Mouse (Mus musculus): ENCODE measurements around the gene Dcdc2a. TPM values are rescaled to one million over a fixed set of nuclear protein-coding genes. Genes with fewer than 3 reads are reported as not detected.

Dcdc2a gene
- 0.30 and 0.48 TPM in 2 replicates for polyA plus RNA-seq (2014; fragmentation: Nextera tagmentation; extraction: Ambion mirVana)

- Histone ChIP-seq H3K4me1 (replicated peaks; ENCODE audit: control insufficient read depth, insufficient read depth, low read length) (0 out of 2 replicates have a peak, but pooled peaks cover 4% of the 10 kb centered on the region), H3K27ac (ENCODE audit: low read depth, low read length) (no peak within 1 kb of the TSS), H3K9ac (ENCODE audit: low read depth, low read length) (no peak within 1 kb of the TSS; the same call in 1 of the 2 replicates), H3K36me3 (ENCODE audit: control insufficient read depth, insufficient read depth, low read length) (no peaks in the 10 kb centered on the region), H3K9me3 (ENCODE audit: control insufficient read depth, low read length) (no peaks in the 10 kb centered on the region), H3K4me3 (ENCODE audit: low read depth, low read length) (peak within 1 kb of the TSS; percentile 51), H3K4me2 (peak within 1 kb of the TSS; percentile 63), H3K27me3 (replicated peaks; ENCODE audit: control insufficient read depth, insufficient read depth, low read length) (peaks cover 37% of the 10 kb centered on the region)
- peak; percentile 45 for DNase-seq (ENCODE audit: low spot score)
- WGBS, result 7% methylated on average over 63 of the region's 63 CpGs
- ATAC-seq (replicated peaks; ENCODE audit: low FRiP score), result no peak
Measured at GRCm38 (mm10) chr13:25055873-25056667, at the start of gene Dcdc2a. Gene Dcdc2a, plus strand, starts transcription at chr13:25056004.

GRCm38 (mm10) chr13:25007115-25007514 is 48.7 kb upstream of the Dcdc2a start:
- no peak overlapping the region for H3K4me3 ChIP-seq (ENCODE audit: low read depth, low read length)
- H3K9me3 ChIP-seq (ENCODE audit: control insufficient read depth, low read length), result no peaks in the 10 kb centered on the region
- H3K27ac ChIP-seq (ENCODE audit: low read depth, low read length), result no peak overlapping the region
- H3K4me1 ChIP-seq (replicated peaks; ENCODE audit: control insufficient read depth, insufficient read depth, low read length), result no peaks in the 10 kb centered on the region
- no peak overlapping the region for H3K4me2 ChIP-seq
- H3K36me3 ChIP-seq (ENCODE audit: control insufficient read depth, insufficient read depth, low read length), result peaks cover 12% of the 10 kb centered on the region
- DNase-seq (ENCODE audit: low spot score) (no peak), ATAC-seq (replicated peaks; ENCODE audit: low FRiP score) (no peak; the same call in 1 of the 2 replicates)
- no peak overlapping the region for H3K9ac ChIP-seq (ENCODE audit: low read depth, low read length)
- WGBS, result 69% methylated on average over 6 of the region's 8 CpGs
- no peaks in the 10 kb centered on the region for H3K27me3 ChIP-seq (replicated peaks; ENCODE audit: control insufficient read depth, insufficient read depth, low read length)

GRCm38 (mm10) chr13:25018316-25018715 is 37.5 kb upstream of the Dcdc2a start:
- H3K27me3 ChIP-seq (replicated peaks; ENCODE audit: control insufficient read depth, insufficient read depth, low read length), result no peaks in the 10 kb centered on the region
- 88% methylated on average over 9 of the region's 9 CpGs for WGBS
- DNase-seq (ENCODE audit: low spot score), result no peak
- H3K9me3 ChIP-seq (ENCODE audit: control insufficient read depth, low read length), result no peaks in the 10 kb centered on the region
- H3K36me3 ChIP-seq (ENCODE audit: control insufficient read depth, insufficient read depth, low read length), result no peaks in the 10 kb centered on the region
- H3K4me2 ChIP-seq, result peak overlapping the region; percentile 89; the same call in 1 of the 2 replicates
- ATAC-seq (replicated peaks; ENCODE audit: low FRiP score), result no peak
- no peak overlapping the region for H3K9ac ChIP-seq (ENCODE audit: low read depth, low read length)
- H3K4me3 ChIP-seq (ENCODE audit: low read depth, low read length), result no peak overlapping the region
- no peak overlapping the region for H3K27ac ChIP-seq (ENCODE audit: low read depth, low read length)
- peaks cover 12% of the 10 kb centered on the region; the same call in 1 of the 2 replicates for H3K4me1 ChIP-seq (replicated peaks; ENCODE audit: control insufficient read depth, insufficient read depth, low read length)

- DNase-seq (ENCODE audit: low spot score), result peak; percentile 85
- H3K9me3 ChIP-seq (ENCODE audit: control insufficient read depth, low read length), result no peaks in the 10 kb centered on the region
- under 1% methylated on average over 78 of the region's 84 CpGs for WGBS
- peak within 1 kb of the TSS; percentile 81 for H3K9ac ChIP-seq (ENCODE audit: low read depth, low read length)
- H3K27ac ChIP-seq (ENCODE audit: low read depth, low read length), result peak within 1 kb of the TSS; percentile 77
- peak within 1 kb of the TSS; percentile 77 for H3K4me3 ChIP-seq (ENCODE audit: low read depth, low read length)
- peak; percentile 92 for ATAC-seq (replicated peaks; ENCODE audit: low FRiP score)
- peaks cover 12% of the 10 kb centered on the region; the same call in 1 of the 2 replicates for H3K4me1 ChIP-seq (replicated peaks; ENCODE audit: control insufficient read depth, insufficient read depth, low read length)
- H3K4me2 ChIP-seq, result peak within 1 kb of the TSS; percentile 89
- no peaks in the 10 kb centered on the region for H3K36me3 ChIP-seq (ENCODE audit: control insufficient read depth, insufficient read depth, low read length)
- H3K27me3 ChIP-seq (replicated peaks; ENCODE audit: control insufficient read depth, insufficient read depth, low read length), result no peaks in the 10 kb centered on the region
Measured at GRCm38 (mm10) chr13:25019793-25020539, 35.8 kb upstream of the Dcdc2a start, which contains the start of gene Mrs2. Gene Mrs2, minus strand, starts transcription at chr13:25020379.

GRCm38 (mm10) chr13:25020540-25020892 is 35.3 kb upstream of the Dcdc2a start:
- peaks cover 12% of the 10 kb centered on the region; the same call in 1 of the 2 replicates for H3K4me1 ChIP-seq (replicated peaks; ENCODE audit: control insufficient read depth, insufficient read depth, low read length)
- H3K27ac ChIP-seq (ENCODE audit: low read depth, low read length), result peak overlapping the region; percentile 77
- H3K4me3 ChIP-seq (ENCODE audit: low read depth, low read length), result peak overlapping the region; percentile 77
- WGBS, result 48% methylated on average over 4 of the region's 4 CpGs
- no peaks in the 10 kb centered on the region for H3K36me3 ChIP-seq (ENCODE audit: control insufficient read depth, insufficient read depth, low read length)
- DNase-seq (ENCODE audit: low spot score), result peak; percentile 48
- peak; percentile 46; the same call in 1 of the 2 replicates for ATAC-seq (replicated peaks; ENCODE audit: low FRiP score)
- no peaks in the 10 kb centered on the region for H3K9me3 ChIP-seq (ENCODE audit: control insufficient read depth, low read length)
- peak overlapping the region; percentile 89 for H3K4me2 ChIP-seq
- H3K27me3 ChIP-seq (replicated peaks; ENCODE audit: control insufficient read depth, insufficient read depth, low read length), result no peaks in the 10 kb centered on the region
- peak overlapping the region; percentile 81 for H3K9ac ChIP-seq (ENCODE audit: low read depth, low read length)

GRCm38 (mm10) chr13:25022386-25022785 is 33.4 kb upstream of the Dcdc2a start:
- Histone ChIP-seq H3K27me3 (replicated peaks; ENCODE audit: control insufficient read depth, insufficient read depth, low read length) (no peaks in the 10 kb centered on the region), H3K36me3 (ENCODE audit: control insufficient read depth, insufficient read depth, low read length) (no peaks in the 10 kb centered on the region), H3K27ac (ENCODE audit: low read depth, low read length) (no peak overlapping the region), H3K4me3 (ENCODE audit: low read depth, low read length) (no peak overlapping the region), H3K9me3 (ENCODE audit: control insufficient read depth, low read length) (no peaks in the 10 kb centered on the region), H3K9ac (ENCODE audit: low read depth, low read length) (no peak overlapping the region), H3K4me1 (replicated peaks; ENCODE audit: control insufficient read depth, insufficient read depth, low read length) (peaks cover 12% of the 10 kb centered on the region; the same call in 1 of the 2 replicates), H3K4me2 (no peak overlapping the region)
- ATAC-seq (replicated peaks; ENCODE audit: low FRiP score) (no peak), DNase-seq (ENCODE audit: low spot score) (no peak)
- 65% methylated on average over 4 of the region's 4 CpGs for whole genome bisulfite sequencing

- DNase-seq (ENCODE audit: low spot score) (no peak), ATAC-seq (replicated peaks; ENCODE audit: low FRiP score) (no peak)
- Histone ChIP-seq H3K4me3 (ENCODE audit: low read depth, low read length) (no peak overlapping the region), H3K36me3 (ENCODE audit: control insufficient read depth, insufficient read depth, low read length) (no peaks in the 10 kb centered on the region), H3K4me1 (replicated peaks; ENCODE audit: control insufficient read depth, insufficient read depth, low read length) (peaks cover 12% of the 10 kb centered on the region; the same call in 1 of the 2 replicates), H3K27ac (ENCODE audit: low read depth, low read length) (no peak overlapping the region), H3K9me3 (ENCODE audit: control insufficient read depth, low read length) (no peaks in the 10 kb centered on the region), H3K27me3 (replicated peaks; ENCODE audit: control insufficient read depth, insufficient read depth, low read length) (no peaks in the 10 kb centered on the region), H3K9ac (ENCODE audit: low read depth, low read length) (no peak overlapping the region), H3K4me2 (no peak overlapping the region)
- WGBS, result 56% methylated on average over 3 of the region's 3 CpGs
Measured at GRCm38 (mm10) chr13:25023129-25023528, 32.7 kb upstream of the Dcdc2a start.

GRCm38 (mm10) chr13:25024655-25025054 is 31.1 kb upstream of the Dcdc2a start:
- H3K4me3 ChIP-seq (ENCODE audit: low read depth, low read length), result no peak overlapping the region
- ATAC-seq (replicated peaks; ENCODE audit: low FRiP score) (no peak), DNase-seq (ENCODE audit: low spot score) (no peak)
- H3K27me3 ChIP-seq (replicated peaks; ENCODE audit: control insufficient read depth, insufficient read depth, low read length), result no peaks in the 10 kb centered on the region
- peaks cover 3% of the 10 kb centered on the region; the same call in 1 of the 2 replicates for H3K4me1 ChIP-seq (replicated peaks; ENCODE audit: control insufficient read depth, insufficient read depth, low read length)
- no peak overlapping the region for H3K4me2 ChIP-seq
- H3K27ac ChIP-seq (ENCODE audit: low read depth, low read length), result no peak overlapping the region
- H3K9me3 ChIP-seq (ENCODE audit: control insufficient read depth, low read length), result no peaks in the 10 kb centered on the region
- H3K36me3 ChIP-seq (ENCODE audit: control insufficient read depth, insufficient read depth, low read length), result no peaks in the 10 kb centered on the region
- WGBS, result 24% methylated on average over 2 of the region's 2 CpGs
- H3K9ac ChIP-seq (ENCODE audit: low read depth, low read length), result no peak overlapping the region
